Mouse (Mus musculus) kidney, postnatal 0 days (tissue): ENCODE results near the gene Fchsd2. TPM values are rescaled to one million over a fixed set of nuclear protein-coding genes. Genes with fewer than 3 reads are reported as not detected.

Source experiments
- ATAC-seq: fragments of 200-750 bp; cut with Nextera tagmentation; replicated peaks from 2 replicates; pipeline ENCODE4 v1.8.0; 2017; ENCODE audit warnings: low read depth, moderate number of reproducible peaks, moderate TSS enrichment, moderate library complexity; ENCODE audit not compliant: low FRiP score
- DNase-seq: peaks from one replicate; pipeline ENCODE4 v3.0.0-alpha.2; 2016; ENCODE audit warnings: low spot score
- H3K27ac ChIP-seq: fragments of 300-500 bp; sonication (generic); 2 replicates; pipeline ENCODE4 v1.5.1; 2014; ENCODE audit warnings: mild to moderate bottlenecking
- H3K27me3 ChIP-seq: fragments of 300-500 bp; sonication (generic); 2 replicates; pipeline ENCODE4 v1.6.1; 2014; ENCODE audit warnings: low read length, mixed read lengths; ENCODE audit not compliant: insufficient read depth
- H3K36me3 ChIP-seq: fragments of 300-500 bp; sonication (generic); 2 replicates; pipeline ENCODE4 v1.6.1; 2014; ENCODE audit warnings: low read length, mixed read lengths; ENCODE audit not compliant: insufficient read depth
- H3K4me1 ChIP-seq: fragments of 300-500 bp; sonication (generic); replicated peaks from 2 replicates; pipeline ENCODE4 v1.6.1; 2014; ENCODE audit warnings: antibody characterized with exemption, low read length, mixed read lengths; ENCODE audit not compliant: insufficient read depth
- H3K4me2 ChIP-seq: fragments of 300-500 bp; sonication (generic); 2 replicates; pipeline ENCODE4 v1.6.1; 2014; ENCODE audit warnings: mild to moderate bottlenecking, low read length, moderate library complexity, mixed read lengths
- H3K4me3 ChIP-seq: fragments of 300-500 bp; sonication (generic); replicated peaks from 2 replicates; pipeline ENCODE4 v1.5.1; 2014; ENCODE audit warnings: low read depth, low read length
- H3K9ac ChIP-seq: fragments of 300-500 bp; sonication (generic); 2 replicates; pipeline ENCODE4 v1.6.1; 2014; ENCODE audit warnings: low read depth, low read length
- H3K9me3 ChIP-seq: fragments of 300-500 bp; sonication (generic); replicated peaks from 2 replicates; pipeline ENCODE4 v1.6.1; 2016; ENCODE audit warnings: low read length, inconsistent platforms, mixed read lengths
- CTCF ChIP-seq: IDR thresholded peaks from 2 replicates; pipeline ENCODE4 v1.5.1; 2016; ENCODE audit warnings: antibody characterized with exemption, low read depth, mild to moderate bottlenecking, moderate library complexity
- WGBS: fragments of 180-500 bp; shearing (Covaris S2); extraction: QIAGEN DNeasy Blood & Tissue Kit; methylation state at CpG from one replicate; pipeline ENCODE4 v1.1.7; 2014; 5-methylcytosine and 5-hydroxymethylcytosine counted together
- polyA plus RNA-seq: library from polyadenylated mRNA; unstranded; fragments of >200 nt; fragmentation: Nextera tagmentation; extraction: Ambion mirVana; gene quantifications from 2 replicates; pipeline ENCODE4 v1.2.1, GENCODE M21; 2015

Gene Fchsd2
- polyA plus RNA-seq, 1 experiment from 2014 or later, result 15.9 TPM

GRCm38 (mm10) chr7:101315699-101316098 lies 223.0 kb downstream of the Fchsd2 start:
- H3K4me1 ChIP-seq, result peaks cover 13% of the 10 kb centered on the region; the same call in 1 of the 2 replicates
- no peak for TF ChIP-seq CTCF
- no peaks in the 10 kb centered on the region for H3K27me3 ChIP-seq
- no peaks in the 10 kb centered on the region for H3K9me3 ChIP-seq
- ATAC-seq, result no peak
- no peak for DNase-seq
- no peak overlapping the region for H3K4me3 ChIP-seq
- H3K36me3 ChIP-seq, result no peaks in the 10 kb centered on the region
- no peak overlapping the region for H3K4me2 ChIP-seq
- no peak overlapping the region for H3K27ac ChIP-seq
- no peak overlapping the region for H3K9ac ChIP-seq

GRCm38 (mm10) chr7:101316591-101317001 lies 223.9 kb downstream of the Fchsd2 start:
- no peaks in the 10 kb centered on the region for H3K27me3 ChIP-seq
- no peak overlapping the region for H3K4me2 ChIP-seq
- H3K4me1 ChIP-seq, result peaks cover 17% of the 10 kb centered on the region; the same call in 1 of the 2 replicates
- no peak overlapping the region for H3K4me3 ChIP-seq
- H3K9ac ChIP-seq, result no peak overlapping the region
- ATAC-seq, result no peak
- no peaks in the 10 kb centered on the region for H3K9me3 ChIP-seq
- no peak for TF ChIP-seq CTCF
- 54% methylated on average over 6 of the region's 6 CpGs for WGBS
- DNase-seq, result no peak
- no peak overlapping the region for H3K27ac ChIP-seq
- H3K36me3 ChIP-seq, result no peaks in the 10 kb centered on the region

- Histone ChIP-seq H3K4me1 (peaks cover 21% of the 10 kb centered on the region; the same call in 1 of the 2 replicates), H3K4me2 (no peak within 1 kb of the TSS), H3K36me3 (no peaks in the 10 kb centered on the region), H3K4me3 (no peak within 1 kb of the TSS), H3K27ac (no peak within 1 kb of the TSS), H3K9ac (no peak within 1 kb of the TSS), H3K27me3 (no peaks in the 10 kb centered on the region), H3K9me3 (no peaks in the 10 kb centered on the region)
- DNase-seq, result no peak
- TF ChIP-seq CTCF, result no peak
- WGBS, result 77% methylated on average over 3 of the region's 3 CpGs
- ATAC-seq, result no peak
Observed at GRCm38 (mm10) chr7:101317014-101317413, 224.4 kb downstream of the Fchsd2 start, which contains the start of gene Stard10. Stard10 (plus strand) TSS chr7:101317086.

- TF ChIP-seq CTCF, result no peak
- DNase-seq (no peak), ATAC-seq (no peak)
- Histone ChIP-seq H3K4me1 (peaks cover 31% of the 10 kb centered on the region), H3K4me2 (no peak overlapping the region), H3K9ac (no peak overlapping the region), H3K27ac (no peak overlapping the region), H3K36me3 (no peaks in the 10 kb centered on the region), H3K4me3 (no peak overlapping the region), H3K27me3 (no peaks in the 10 kb centered on the region), H3K9me3 (no peaks in the 10 kb centered on the region)
- 69% methylated on average over 4 of the region's 4 CpGs for WGBS
Observed at GRCm38 (mm10) chr7:101318848-101319247, 226.2 kb downstream of the Fchsd2 start.

GRCm38 (mm10) chr7:101319796-101320195 lies 227.1 kb downstream of the Fchsd2 start:
- no peak overlapping the region for H3K27ac ChIP-seq
- no peak overlapping the region for H3K4me2 ChIP-seq
- H3K4me1 ChIP-seq, result peaks cover 29% of the 10 kb centered on the region
- no peaks in the 10 kb centered on the region for H3K27me3 ChIP-seq
- TF ChIP-seq CTCF, result no peak
- H3K9me3 ChIP-seq, result no peaks in the 10 kb centered on the region
- no peaks in the 10 kb centered on the region for H3K36me3 ChIP-seq
- no peak for DNase-seq
- no peak for ATAC-seq
- no peak overlapping the region for H3K4me3 ChIP-seq
- 88% methylated on average over 1 of the region's 1 CpGs for WGBS
- no peak overlapping the region for H3K9ac ChIP-seq

- DNase-seq (peak; percentile 67), ATAC-seq (peak; percentile 76)
- Histone ChIP-seq H3K9me3 (no peaks in the 10 kb centered on the region), H3K4me2 (peak overlapping the region; percentile 94), H3K9ac (peak overlapping the region; percentile 87), H3K4me1 (peaks cover 29% of the 10 kb centered on the region), H3K27ac (peak overlapping the region; percentile 85), H3K36me3 (no peaks in the 10 kb centered on the region), H3K27me3 (no peaks in the 10 kb centered on the region), H3K4me3 (peak overlapping the region; percentile 56)
- WGBS, result 3% methylated on average over 37 of the region's 37 CpGs
- TF ChIP-seq CTCF, result no peak
Observed at GRCm38 (mm10) chr7:101320399-101321217, 227.9 kb downstream of the Fchsd2 start.
